Mouse (Mus musculus): ENCODE data around the gene Ctdspl. TPM values are rescaled to one million over a fixed set of nuclear protein-coding genes. Genes with fewer than 3 reads are reported as not detected.

Ctdspl gene
- polyA plus RNA-seq, 1 experiment from 2014 or later = 11.1 TPM

DNA sequence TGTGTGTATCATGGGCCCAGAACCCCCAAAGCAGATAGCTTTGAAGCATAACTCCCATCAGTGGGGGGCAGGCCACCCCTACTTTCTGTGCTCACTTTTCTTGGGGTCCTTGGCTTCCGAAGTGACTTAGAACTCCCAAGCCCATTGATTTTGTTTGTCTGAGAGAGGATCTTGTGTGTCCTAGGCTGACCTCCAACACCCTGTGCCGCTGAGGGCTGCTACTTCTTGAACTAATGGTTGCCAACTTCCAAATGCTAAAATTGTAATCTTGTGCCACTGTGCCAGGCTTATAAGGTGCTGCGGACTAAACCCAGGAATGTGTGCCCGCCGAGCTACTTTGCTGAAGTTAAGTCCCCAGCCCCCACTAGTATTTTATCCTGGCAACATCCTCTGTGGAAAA lies 164.2 kb downstream of the Ctdspl start:
- peaks cover 19% of the 10 kb centered on the region for H3K4me1 ChIP-seq (ENCODE audit: control insufficient read depth, insufficient read depth, low read length)
- ATAC-seq (ENCODE audit: low read depth) = no peak
- H3K9ac ChIP-seq (replicated peaks; ENCODE audit: low read depth, low read length) = no peak overlapping the region

GRCm38 (mm10) chr9:119091581-119092310 lies 165.5 kb downstream of the Ctdspl start:
- peak overlapping the region; percentile 53 for H3K4me3 ChIP-seq (ENCODE audit: low read depth, low read length)
- no peaks in the 10 kb centered on the region for H3K9me3 ChIP-seq (ENCODE audit: control insufficient read depth, low read length)
- H3K27ac ChIP-seq (ENCODE audit: low read depth, low read length) = no peak overlapping the region
- 59% methylated on average over 12 of the region's 12 CpGs for WGBS
- H3K27me3 ChIP-seq (ENCODE audit: control insufficient read depth, insufficient read depth, low read length) = 0 out of 2 replicates have a peak, but pooled peaks cover 2% of the 10 kb centered on the region
- no peaks in the 10 kb centered on the region for H3K36me3 ChIP-seq (ENCODE audit: control insufficient read depth, insufficient read depth, low read length)
- H3K4me1 ChIP-seq (ENCODE audit: control insufficient read depth, insufficient read depth, low read length) = peaks cover 19% of the 10 kb centered on the region
- H3K4me2 ChIP-seq (ENCODE audit: low read depth, low read length) = peak overlapping the region; percentile 63
- H3K9ac ChIP-seq (replicated peaks; ENCODE audit: low read depth, low read length) = no peak overlapping the region; the same call in 1 of the 2 replicates
- no peak for ATAC-seq (ENCODE audit: low read depth)

More for the DNA sequence above, 164.2 kb downstream of the Ctdspl start:
- Histone ChIP-seq H3K27ac (ENCODE audit: low read depth, low read length) (no peak overlapping the region), H3K9me3 (ENCODE audit: control insufficient read depth, low read length) (no peaks in the 10 kb centered on the region), H3K4me2 (ENCODE audit: low read depth, low read length) (no peak overlapping the region), H3K36me3 (ENCODE audit: control insufficient read depth, insufficient read depth, low read length) (no peaks in the 10 kb centered on the region), H3K27me3 (ENCODE audit: control insufficient read depth, insufficient read depth, low read length) (0 out of 2 replicates have a peak, but pooled peaks cover 2% of the 10 kb centered on the region), H3K4me3 (ENCODE audit: low read depth, low read length) (no peak overlapping the region)
- WGBS = 95% methylated on average over 5 of the region's 5 CpGs

DNA sequence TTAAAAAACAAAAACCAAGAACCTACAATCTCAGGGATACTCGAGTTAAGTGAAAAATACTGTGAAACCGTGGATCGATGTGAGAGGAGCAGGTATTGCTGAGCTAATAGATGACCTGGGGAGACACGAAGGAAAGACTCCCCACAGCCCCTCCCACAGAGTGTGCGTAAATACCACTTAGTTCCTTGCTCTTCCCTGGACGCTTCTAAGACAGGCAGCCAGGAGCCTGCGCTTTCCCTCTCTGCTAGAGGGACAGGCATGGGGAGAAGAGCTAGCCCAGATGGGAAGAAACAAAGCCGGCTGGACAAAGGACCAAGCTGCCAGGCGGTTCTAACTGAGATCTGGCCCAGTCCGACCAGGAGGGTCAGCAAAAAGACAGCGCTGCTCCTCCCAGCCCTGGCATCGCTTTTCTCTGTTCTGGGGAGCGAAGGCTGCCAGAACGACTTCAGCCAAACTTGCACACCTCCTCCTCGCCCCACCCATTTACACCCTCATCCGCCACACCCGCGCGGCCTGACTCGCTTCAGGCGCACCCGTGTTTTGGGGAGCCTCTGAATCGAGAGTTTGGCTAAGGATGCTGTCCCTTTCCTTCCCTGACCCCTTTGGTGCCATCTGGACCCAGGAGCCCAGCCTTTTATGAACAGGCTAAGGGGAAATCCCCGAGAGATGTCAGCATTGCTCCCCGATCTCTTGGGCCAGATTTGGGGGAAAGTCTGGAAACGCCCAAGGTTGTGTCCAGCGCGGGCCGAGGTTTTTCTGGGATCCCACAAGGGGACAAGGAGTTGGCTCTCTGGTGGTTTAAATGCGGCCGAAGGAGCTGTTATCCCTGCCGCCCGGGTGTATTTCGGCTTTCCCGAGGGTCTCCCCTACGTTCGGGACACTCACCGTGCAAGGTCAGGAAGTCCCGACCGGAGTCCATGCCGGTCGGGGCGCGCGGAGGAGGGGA lies 166.5 kb downstream of the Ctdspl start:
- Histone ChIP-seq H3K4me2 (ENCODE audit: low read depth, low read length) (peak overlapping the region; percentile 63), H3K27me3 (ENCODE audit: control insufficient read depth, insufficient read depth, low read length) (0 out of 2 replicates have a peak, but pooled peaks cover 2% of the 10 kb centered on the region), H3K4me3 (ENCODE audit: low read depth, low read length) (peak overlapping the region; percentile 53), H3K9ac (replicated peaks; ENCODE audit: low read depth, low read length) (peak overlapping the region; percentile 62), H3K9me3 (ENCODE audit: control insufficient read depth, low read length) (no peaks in the 10 kb centered on the region), H3K36me3 (ENCODE audit: control insufficient read depth, insufficient read depth, low read length) (no peaks in the 10 kb centered on the region), H3K4me1 (ENCODE audit: control insufficient read depth, insufficient read depth, low read length) (peaks cover 18% of the 10 kb centered on the region), H3K27ac (ENCODE audit: low read depth, low read length) (no peak overlapping the region)
- no peak for ATAC-seq (ENCODE audit: low read depth)
- WGBS = 3% methylated on average over 45 of the region's 45 CpGs

Small RNA genes lying within 50 kb of the gene (microRNA-seq; reads per million reads assigned to microRNA genes)
- 7.4 reads per million, percentile 15 among the genes with 10 or more reads in this experiment for gene Mir26a-1

Other genes starting within 250 kb of the Ctdspl start
- gene Vill, start 126.3 kb downstream of the Ctdspl start, polyA plus RNA-seq (2014; fragmentation: Nextera tagmentation; extraction: Ambion mirVana) = 3.6 and 5.9 TPM in 2 replicates
- gene Plcd1, start 167.0 kb downstream of the Ctdspl start, polyA plus RNA-seq (2014; fragmentation: Nextera tagmentation; extraction: Ambion mirVana) = 14.7 and 19.9 TPM in 2 replicates
- gene Dlec1, start 176.0 kb downstream of the Ctdspl start, polyA plus RNA-seq (2014; fragmentation: Nextera tagmentation; extraction: Ambion mirVana) = 1.1 and 1.2 TPM in 2 replicates
- gene Acaa1b, start 230.6 kb downstream of the Ctdspl start, polyA plus RNA-seq (2014; fragmentation: Nextera tagmentation; extraction: Ambion mirVana) = 3.1 and 4.8 TPM in 2 replicates
- gene Gm47289, start 232.7 kb downstream of the Ctdspl start, polyA plus RNA-seq (2014; fragmentation: Nextera tagmentation; extraction: Ambion mirVana) = not detected in 2 replicates